Mouse (Mus musculus): ENCODE results near the gene Apbb2.

- TF ChIP-seq RAD21 (IDR thresholded peaks at IDR 0.05; ENCODE audit: low read depth, low read length) (no peak), MAX (IDR thresholded peaks at IDR 0.05; ENCODE audit: low read length) (no peak), SIN3A (IDR thresholded peaks at IDR 0.05; ENCODE audit: low read length) (no peak), NRF1 (IDR thresholded peaks at IDR 0.05; ENCODE audit: low read depth, low read length) (no peak), GABPA (IDR thresholded peaks at IDR 0.05; ENCODE audit: insufficient replicate concordance, low read depth, low read length) (no peak), POLR2A (IDR thresholded peaks at IDR 0.05; ENCODE audit: low read depth, low read length) (no peak)
These were observed 123.9 kb downstream of the Apbb2 start for GRCm38 (mm10) chr5:66494651-66495050.

Measured in CH12.LX (cell line).